Mouse (Mus musculus): ENCODE data around the gene Gemin5.

GRCm38 (mm10) chr11:58165072-58165471 is 3.3 kb downstream of the Gemin5 start:
- TF ChIP-seq CTCF (IDR thresholded peaks at IDR 0.05; ENCODE audit: extremely low read depth, insufficient read length, insufficient replicate concordance, low read depth, low read length), result no peak
- TF ChIP-seq POLR2A (IDR thresholded peaks at IDR 0.05; ENCODE audit: low read depth, low read length), result no peak

Measured in small intestine, adult 2 months (tissue).